Mouse (Mus musculus) myocyte (in vitro differentiated cells): ENCODE data around the gene Kif24. TPM values are rescaled to one million over a fixed set of nuclear protein-coding genes. Genes with fewer than 3 reads are reported as not detected.

Source experiments
- H3K27me3 ChIP-seq: one replicate; pipeline ENCODE4 v1.6.1; 2011; ENCODE audit not compliant: control insufficient read depth, insufficient read depth, insufficient read length
- H3K36me3 ChIP-seq: one replicate; pipeline ENCODE4 v1.6.1; 2011; ENCODE audit not compliant: control insufficient read depth, insufficient read depth
- H3K4me2 ChIP-seq: one replicate; pipeline ENCODE4 v1.6.1; 2011; ENCODE audit warnings: low read depth, control low read depth
- H3K4me3 ChIP-seq: one replicate; pipeline ENCODE4 v1.5.1; 2011; ENCODE audit warnings: mild to moderate bottlenecking, control low read depth, moderate library complexity
- H3K79me2 ChIP-seq: one replicate; pipeline ENCODE4 v1.6.1; 2011; ENCODE audit not compliant: control insufficient read depth, insufficient read depth
- H3ac ChIP-seq: one replicate; pipeline ENCODE4 v1.6.1; 2011; ENCODE audit not compliant: control insufficient read depth, insufficient read length
- CEBPB ChIP-seq: IDR thresholded peaks from 2 replicates; pipeline ENCODE4 v1.6.1; 2011; ENCODE audit warnings: mild to moderate bottlenecking, moderate library complexity; ENCODE audit not compliant: poor library complexity, insufficient read depth, severe bottlenecking
- E2F4 ChIP-seq: IDR thresholded peaks from one replicate; pipeline ENCODE4 v1.6.1; 2011; ENCODE audit warnings: mild to moderate bottlenecking, control low read depth, moderate library complexity; ENCODE audit not compliant: insufficient read depth
- MAX ChIP-seq: IDR thresholded peaks from one replicate; pipeline ENCODE4 v1.6.1; 2011; ENCODE audit warnings: low read depth, mild to moderate bottlenecking, control low read depth
- MYOD1 ChIP-seq, 3 experiments: IDR thresholded peaks; one replicate each; pipeline ENCODE4 v1.6.1; 2011; ENCODE audit warnings: control low read depth in 2 of 3, low read depth in 2 of 3, mild to moderate bottlenecking in 2 of 3, moderate library complexity in 1 of 3; ENCODE audit not compliant: insufficient read length in 2 of 3, control insufficient read depth in 1 of 3
- MYOG ChIP-seq, 3 experiments: IDR thresholded peaks; one replicate each; pipeline ENCODE4 v1.6.1; 2011; ENCODE audit warnings: control low read depth in 2 of 3, low read depth in 2 of 3, mild to moderate bottlenecking in 2 of 3; ENCODE audit not compliant: insufficient read length in 2 of 3, control insufficient read depth in 1 of 3, insufficient read depth in 1 of 3
- POLR2A ChIP-seq: IDR thresholded peaks from one replicate; pipeline ENCODE4 v1.6.1; 2011; ENCODE audit warnings: low read depth, mild to moderate bottlenecking, control low read depth, moderate library complexity; ENCODE audit not compliant: insufficient read length
- POLR2AphosphoS2 ChIP-seq: IDR thresholded peaks from one replicate; pipeline ENCODE4 v1.6.1; 2011; ENCODE audit warnings: low read depth, control low read depth; ENCODE audit not compliant: insufficient read length
- REST ChIP-seq: IDR thresholded peaks from one replicate; pipeline ENCODE4 v1.6.1; 2011; ENCODE audit warnings: mild to moderate bottlenecking, control low read depth, moderate library complexity; ENCODE audit not compliant: insufficient read depth, insufficient read length
- SRF ChIP-seq: IDR thresholded peaks from one replicate; pipeline ENCODE4 v1.6.1; 2011; ENCODE audit warnings: low read depth; ENCODE audit not compliant: control insufficient read depth, insufficient read length
- TCF12 ChIP-seq: IDR thresholded peaks from one replicate; pipeline ENCODE4 v1.6.1; 2011; ENCODE audit warnings: mild to moderate bottlenecking, control low read depth; ENCODE audit not compliant: poor library complexity, insufficient read depth, severe bottlenecking
- TCF3 ChIP-seq: IDR thresholded peaks from one replicate; pipeline ENCODE4 v1.6.1; 2011; ENCODE audit warnings: low read depth, control low read depth; ENCODE audit not compliant: insufficient read length
- USF1 ChIP-seq: IDR thresholded peaks from one replicate; pipeline ENCODE4 v1.6.1; 2011; ENCODE audit warnings: low read depth, mild to moderate bottlenecking, control low read depth, moderate library complexity
- polyA plus RNA-seq: library from polyadenylated mRNA; unstranded; fragments of >200 nt; fragmentation: generic; extraction: Trizol; gene quantifications from one replicate; pipeline ENCODE4 v1.2.1, GENCODE M21; 2012; ENCODE audit warnings: missing spikeins

Gene Kif24
- polyA plus RNA-seq, 1 experiment = 7.2 TPM

DNA sequence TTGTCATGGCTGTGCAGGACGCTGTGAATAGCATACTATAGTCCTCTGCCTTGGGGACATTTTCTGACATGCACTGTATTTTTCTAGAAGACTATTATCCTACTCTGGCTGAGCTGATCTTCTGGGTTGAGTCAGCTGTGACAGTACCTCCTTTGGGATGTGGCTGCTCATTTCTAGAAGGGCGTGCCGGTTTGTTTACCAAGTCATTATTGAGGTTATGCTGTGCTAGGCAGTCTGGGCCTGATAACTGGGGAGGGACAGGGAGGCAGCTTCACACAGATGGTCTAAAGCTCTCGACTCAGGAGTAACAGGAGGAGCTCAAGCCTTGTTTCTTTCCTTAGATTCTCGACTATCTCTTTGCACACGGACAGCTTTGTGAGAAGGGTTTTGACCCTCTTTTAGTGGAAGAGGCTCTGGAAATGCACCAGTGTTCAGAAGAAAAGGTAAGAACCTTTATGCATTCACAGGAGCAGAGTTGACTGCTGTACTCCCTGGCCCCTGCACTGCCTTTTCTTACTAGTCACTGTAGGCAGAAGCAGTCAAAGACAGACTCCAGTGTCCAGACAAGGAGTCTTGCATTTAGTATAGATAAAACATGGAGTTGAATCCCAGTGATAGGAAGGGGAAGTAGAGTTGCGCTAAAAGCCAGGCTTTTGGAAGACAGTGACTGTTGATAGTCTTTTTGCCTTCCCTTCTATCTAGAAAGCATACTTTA, 76.8 kb downstream of the Kif24 start:
- Histone ChIP-seq H3K4me2 (no peak overlapping the region), H3ac (no peak overlapping the region), H3K4me3 (no peak overlapping the region), H3K79me2 (peaks cover 23% of the 10 kb centered on the region), H3K36me3 (peaks cover 57% of the 10 kb centered on the region), H3K27me3 (no peaks in the 10 kb centered on the region)
- peak; percentile 35 for TF ChIP-seq POLR2AphosphoS2
- no peak for TF ChIP-seq REST

DNA sequence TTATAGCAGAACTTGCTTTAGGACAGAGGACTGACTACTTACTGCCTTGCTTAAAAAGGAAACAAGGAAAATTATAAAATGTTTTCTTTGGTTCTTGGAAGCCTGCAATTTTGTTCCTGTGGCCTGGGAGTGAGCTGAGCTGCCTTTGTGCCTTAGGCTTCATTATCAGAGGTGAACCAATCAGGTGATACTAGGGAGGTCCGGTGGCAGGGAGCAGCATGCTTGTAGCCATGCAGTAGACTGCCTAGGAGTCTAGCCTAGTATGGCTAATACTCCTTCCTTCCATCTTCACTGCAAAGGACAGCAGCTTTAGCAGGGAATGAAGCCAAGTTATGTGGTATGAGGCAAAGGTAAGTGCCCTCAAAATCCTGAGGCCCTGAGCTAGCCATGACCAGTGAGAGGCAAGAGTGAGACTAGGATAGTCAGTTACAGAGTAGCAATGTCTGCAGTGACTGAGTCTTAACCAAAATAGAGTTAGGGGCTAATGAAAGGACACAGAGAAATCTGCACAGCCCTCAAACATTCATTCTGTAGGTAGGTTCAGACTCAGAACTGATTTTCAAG, 78.2 kb downstream of the Kif24 start:
- no peaks in the 10 kb centered on the region for H3K27me3 ChIP-seq
- H3K4me3 ChIP-seq = no peak overlapping the region
- H3K36me3 ChIP-seq = peaks cover 58% of the 10 kb centered on the region
- no peak overlapping the region for H3K4me2 ChIP-seq
- peaks cover 25% of the 10 kb centered on the region for H3K79me2 ChIP-seq
- TF ChIP-seq POLR2A = no peak
- no peak for TF ChIP-seq REST
- TF ChIP-seq POLR2AphosphoS2 = peak; percentile 17
- no peak overlapping the region for H3ac ChIP-seq

DNA sequence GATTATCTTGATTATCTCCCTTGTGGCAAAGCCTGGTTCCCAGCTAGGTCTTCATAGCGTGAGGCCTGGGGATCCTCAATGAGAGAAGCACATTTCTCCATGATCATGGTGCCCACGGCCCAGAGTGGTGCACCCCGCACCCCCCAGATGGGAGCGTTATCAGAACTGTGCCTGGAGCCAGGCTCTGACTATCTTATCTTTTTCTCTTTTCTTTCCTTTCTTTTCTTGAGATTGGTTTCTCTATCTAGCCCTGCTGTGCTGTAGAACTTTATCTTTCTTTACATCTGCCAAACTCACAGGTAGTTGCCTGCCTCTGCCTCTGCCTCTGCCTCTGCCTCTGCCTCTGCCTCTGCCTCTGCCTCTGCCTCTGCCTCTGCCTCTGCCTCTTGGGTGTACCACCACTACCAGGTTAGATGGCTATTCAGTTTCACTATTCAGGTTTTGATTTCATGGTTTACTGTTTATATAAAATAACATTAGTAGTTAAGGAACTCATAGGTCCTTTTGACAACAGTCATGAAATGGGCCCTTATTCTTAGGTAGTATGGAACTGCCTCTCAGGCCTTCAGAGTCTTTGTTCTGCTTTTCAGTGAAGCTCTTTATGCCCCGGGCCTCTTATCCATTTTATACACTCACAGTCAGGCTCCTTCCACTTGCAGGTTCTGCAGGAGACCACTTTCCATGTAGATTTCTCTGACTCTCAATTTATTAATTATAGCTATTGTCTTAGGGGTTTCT, 83.3 kb downstream of the Kif24 start:
- peaks cover 24% of the 10 kb centered on the region for H3K79me2 ChIP-seq
- H3K4me2 ChIP-seq = no peak overlapping the region
- H3K36me3 ChIP-seq = peaks cover 57% of the 10 kb centered on the region
- no peaks in the 10 kb centered on the region for H3K27me3 ChIP-seq
- H3ac ChIP-seq = no peak overlapping the region
- no peak overlapping the region for H3K4me3 ChIP-seq
- TF ChIP-seq CEBPB (no peak), MYOG (IDR thresholded peaks at IDR 0.05; ENCODE audit: control insufficient read depth in 1 of 3, insufficient read depth in 1 of 3, insufficient read length in 2 of 3, low read depth in 2 of 3) (no peak), MYOD1 (IDR thresholded peaks at IDR 0.05; ENCODE audit: control insufficient read depth in 1 of 3, insufficient read length in 2 of 3, low read depth in 2 of 3) (no peak), SRF (no peak), MAX (no peak), E2F4 (no peak), REST (no peak)

DNA sequence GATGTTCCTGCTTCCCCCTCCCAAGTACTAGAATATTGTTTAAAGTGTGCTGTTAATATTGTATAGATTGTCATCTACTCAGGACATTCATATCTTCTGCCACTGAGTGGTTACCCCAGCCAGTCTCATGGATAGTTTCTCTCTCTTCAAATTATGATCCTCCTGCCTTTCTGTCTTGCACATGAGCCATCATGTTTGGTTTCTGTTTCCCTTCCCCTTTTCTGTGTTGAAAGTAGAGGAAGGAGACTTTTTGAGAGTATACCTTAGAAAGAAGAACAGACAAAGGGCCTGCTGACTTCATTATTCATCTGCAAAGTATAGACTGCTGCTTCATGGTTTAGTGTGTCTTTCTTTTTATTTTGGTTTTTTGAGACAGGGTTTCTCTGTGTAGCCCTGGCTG, 87.1 kb downstream of the Kif24 start:
- peaks cover 58% of the 10 kb centered on the region for H3K36me3 ChIP-seq
- H3K4me2 ChIP-seq = no peak overlapping the region
- TF ChIP-seq REST = no peak
- no peak for TF ChIP-seq E2F4
- no peak for TF ChIP-seq TCF12
- no peak for TF ChIP-seq TCF3
- TF ChIP-seq POLR2A = no peak
- TF ChIP-seq USF1 = no peak
- TF ChIP-seq MAX = no peak
- TF ChIP-seq MYOG (IDR thresholded peaks at IDR 0.05; ENCODE audit: control insufficient read depth in 1 of 3, insufficient read depth in 1 of 3, insufficient read length in 2 of 3, low read depth in 2 of 3) = no peak
- TF ChIP-seq MYOD1 (IDR thresholded peaks at IDR 0.05; ENCODE audit: control insufficient read depth in 1 of 3, insufficient read length in 2 of 3, low read depth in 2 of 3) = no peak
- no peak for TF ChIP-seq CEBPB
- TF ChIP-seq SRF = no peak
- no peak for TF ChIP-seq POLR2AphosphoS2
- no peak overlapping the region for H3K4me3 ChIP-seq
- no peaks in the 10 kb centered on the region for H3K79me2 ChIP-seq
- no peaks in the 10 kb centered on the region for H3K27me3 ChIP-seq
- H3ac ChIP-seq = no peak overlapping the region

DNA sequence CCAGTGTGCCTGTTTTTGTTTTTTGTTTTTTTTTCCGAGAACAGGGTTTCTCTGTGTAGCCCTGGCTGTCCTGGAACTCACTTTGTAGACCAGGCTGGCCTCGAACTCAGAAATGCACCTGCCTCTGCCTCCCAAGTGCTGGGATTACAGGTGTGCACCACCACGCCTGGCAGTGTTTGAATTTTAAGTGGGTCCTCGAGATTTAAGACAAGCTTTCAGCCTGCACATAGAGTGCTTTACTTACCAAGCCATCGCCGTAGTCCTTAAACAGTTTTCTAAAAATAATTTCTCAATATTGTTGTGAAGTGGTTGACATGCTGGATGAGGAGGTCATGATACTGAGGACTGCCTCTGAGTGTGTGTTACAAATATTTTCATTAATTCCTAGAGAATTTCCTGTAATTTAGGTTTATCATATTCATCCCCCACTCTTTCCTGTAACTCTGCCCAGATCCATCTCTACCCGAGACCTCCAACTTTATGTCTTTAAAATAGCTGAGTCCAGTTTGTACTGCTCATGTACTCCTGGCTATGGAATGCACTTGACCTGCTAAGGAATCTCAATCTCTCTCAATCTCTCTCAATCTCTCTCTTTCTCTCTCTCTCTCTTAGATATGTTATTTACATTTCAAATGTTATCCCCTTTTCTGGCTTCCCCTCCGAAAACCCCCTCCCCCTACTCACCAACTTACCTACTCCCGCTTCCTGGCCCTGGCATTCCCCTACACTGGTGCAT, 94.8 kb downstream of the Kif24 start:
- Histone ChIP-seq H3K79me2 (peaks cover 45% of the 10 kb centered on the region), H3K4me2 (no peak overlapping the region), H3K4me3 (no peak overlapping the region), H3K36me3 (peaks cover 26% of the 10 kb centered on the region), H3ac (no peak overlapping the region), H3K27me3 (no peaks in the 10 kb centered on the region)
- TF ChIP-seq CEBPB = no peak
- TF ChIP-seq E2F4 = no peak
- TF ChIP-seq SRF = no peak
- TF ChIP-seq TCF3 = no peak
- no peak for TF ChIP-seq MYOG (IDR thresholded peaks at IDR 0.05; ENCODE audit: control insufficient read depth in 1 of 3, insufficient read depth in 1 of 3, insufficient read length in 2 of 3, low read depth in 2 of 3)
- TF ChIP-seq POLR2AphosphoS2 = no peak
- no peak for TF ChIP-seq POLR2A
- no peak for TF ChIP-seq MYOD1 (IDR thresholded peaks at IDR 0.05; ENCODE audit: control insufficient read depth in 1 of 3, insufficient read length in 2 of 3, low read depth in 2 of 3)
